Mouse (Mus musculus) heart, postnatal 14 days (tissue): ENCODE measurements around the gene Nt5e. TPM values are rescaled to one million over a fixed set of nuclear protein-coding genes. Genes with fewer than 3 reads are reported as not detected.
"Not testable (repeated sequence)": the region's sequence is repeated elsewhere in the genome, so short reads cannot be mapped to it uniquely, and the experiment has no call there.

Source experiments
- DNase-seq, 2 experiments: peaks; one replicate each; pipeline ENCODE4 v3.0.0; 2021 to 2022
- intact Hi-C: fragments of 180-260 bp; cut with DNase I; formaldehyde crosslinking; loops from one replicate; pipeline ENCODE4 v1.15.1; 2025
- long read RNA-seq, 2 experiments: library from polyadenylated mRNA; stranded (forward); transcript quantifications; one replicate each; pipeline ENCODE4 v2.0.0; 2021
- total RNA-seq, 2 experiments: library from RNA; stranded (reverse); gene quantifications; 2 replicates each; pipeline ENCODE4 v1.2.3; 2021

The Nt5e gene
- total RNA-seq = 10 to 100 TPM; 15.1 to 15.5 TPM
- long read RNA-seq, experiment 1, transcript Nt5e-201 (9 exons, 3,995 nt) = major isoform, 14 of 16 reads
- long read RNA-seq, experiment 1, partial matches to known transcripts = 2 of 16 reads
- long read RNA-seq, experiment 1, other reads (novel, unspliced or antisense) = 0 of 16 reads
- long read RNA-seq, experiment 2, transcript Nt5e-201 (9 exons, 3,995 nt) = major isoform, 14 of 17 reads
- long read RNA-seq, experiment 2, partial matches to known transcripts = 0 of 17 reads
- long read RNA-seq, experiment 2, other reads (novel, unspliced or antisense) = 3 of 17 reads

DNA sequence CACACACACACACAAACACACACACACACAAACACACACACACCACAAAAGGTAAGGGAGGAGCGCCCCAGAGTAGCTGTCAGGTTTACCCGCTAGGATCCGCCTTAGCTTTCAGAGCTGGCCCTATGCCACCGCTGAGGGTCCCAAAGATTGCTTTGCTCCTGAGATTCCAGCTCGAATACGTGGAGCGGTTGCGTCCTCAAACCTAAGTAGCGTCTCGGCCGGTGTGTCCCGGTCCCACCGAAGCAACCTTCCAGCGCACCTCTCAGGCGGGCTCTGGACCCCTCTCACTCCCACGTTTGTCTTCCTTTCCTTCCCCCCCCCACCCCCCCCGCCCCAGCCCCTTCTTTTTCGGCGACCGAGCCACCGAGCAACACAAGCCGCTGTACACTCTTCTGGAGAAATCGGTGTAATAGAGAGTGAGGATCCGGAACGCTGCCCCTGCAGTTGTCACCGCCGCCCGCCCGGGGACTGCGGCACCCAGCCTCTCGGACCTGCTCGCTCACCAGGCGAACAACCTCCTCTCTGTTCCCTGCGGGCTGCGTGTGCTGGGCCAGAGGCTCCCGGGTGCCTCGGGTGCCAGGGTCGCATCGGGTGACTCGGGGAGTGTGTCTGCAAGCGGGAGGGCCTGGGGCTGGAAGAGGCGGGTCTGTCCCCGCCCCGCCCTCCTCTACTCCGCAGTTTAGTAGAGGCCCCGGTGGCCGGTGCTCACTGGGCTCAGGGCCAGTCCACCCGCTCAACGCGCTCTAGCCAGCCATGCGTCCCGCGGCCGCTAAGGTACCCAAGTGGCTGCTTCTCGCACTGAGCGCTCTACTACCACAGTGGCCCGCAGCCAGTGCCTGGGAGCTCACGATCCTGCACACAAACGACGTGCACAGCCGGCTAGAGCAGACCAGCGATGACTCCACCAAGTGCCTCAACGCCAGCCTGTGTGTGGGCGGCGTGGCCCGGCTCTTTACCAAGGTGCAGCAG lies at the start of gene Nt5e:
TSS of gene Nt5e (plus strand) at position 268 of the 972 bp plus-strand sequence.
- intact Hi-C loops = loop anchor here (5.0 to 10.0 kb wide), 2 partner anchors 35 to 52 kb away; no protein-coding TSS in a partner anchor
- peak; percentile 82 to 84 for DNase-seq

DNA sequence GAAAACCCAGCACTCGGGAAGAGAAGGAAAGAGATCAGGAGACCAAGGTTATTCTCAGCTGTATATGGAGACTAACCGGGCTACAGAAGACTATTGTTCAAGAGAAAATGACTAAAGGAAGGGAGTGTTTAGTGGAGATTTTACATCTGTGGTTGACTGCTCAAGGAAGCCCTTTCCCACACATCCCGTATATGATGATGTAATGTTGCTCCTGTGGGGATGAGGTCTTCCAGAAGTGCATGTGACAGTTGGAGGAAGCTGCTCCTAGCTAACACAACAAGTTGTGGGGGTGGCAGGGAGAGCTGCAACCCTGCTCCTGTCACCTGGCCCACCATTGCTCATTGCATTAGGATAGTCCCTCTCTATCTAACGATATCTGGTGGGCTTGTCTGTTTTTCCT lies 49.4 kb upstream of the Nt5e start:
- no peak for DNase-seq
- intact Hi-C loops = loop anchor here (10.0 kb wide), 1 partner anchor 47 kb away; the partner anchor contains the start of gene Nt5e

DNA sequence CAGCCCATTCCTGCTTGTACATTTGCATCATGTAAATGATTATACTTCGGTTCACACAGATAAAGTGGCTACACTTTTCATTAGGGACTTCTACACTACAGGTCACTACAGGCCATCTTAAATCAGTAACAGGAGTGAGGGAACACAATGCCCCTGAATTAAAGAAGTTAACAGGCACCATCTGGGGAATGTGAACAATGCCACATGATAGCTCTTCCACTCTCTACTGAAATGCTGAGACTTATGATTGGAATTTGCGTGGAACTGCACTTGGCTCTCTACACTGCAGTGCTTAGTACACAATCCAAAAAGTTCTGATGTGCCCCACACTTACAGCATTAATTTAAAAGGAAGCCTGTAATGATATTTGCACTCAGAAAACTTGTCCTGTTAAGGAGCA lies 47.3 kb upstream of the Nt5e start:
- no peak for DNase-seq
- intact Hi-C loops = loop anchor here (10.0 kb wide), 1 partner anchor 45 kb away; the partner anchor contains the start of gene Nt5e

DNA sequence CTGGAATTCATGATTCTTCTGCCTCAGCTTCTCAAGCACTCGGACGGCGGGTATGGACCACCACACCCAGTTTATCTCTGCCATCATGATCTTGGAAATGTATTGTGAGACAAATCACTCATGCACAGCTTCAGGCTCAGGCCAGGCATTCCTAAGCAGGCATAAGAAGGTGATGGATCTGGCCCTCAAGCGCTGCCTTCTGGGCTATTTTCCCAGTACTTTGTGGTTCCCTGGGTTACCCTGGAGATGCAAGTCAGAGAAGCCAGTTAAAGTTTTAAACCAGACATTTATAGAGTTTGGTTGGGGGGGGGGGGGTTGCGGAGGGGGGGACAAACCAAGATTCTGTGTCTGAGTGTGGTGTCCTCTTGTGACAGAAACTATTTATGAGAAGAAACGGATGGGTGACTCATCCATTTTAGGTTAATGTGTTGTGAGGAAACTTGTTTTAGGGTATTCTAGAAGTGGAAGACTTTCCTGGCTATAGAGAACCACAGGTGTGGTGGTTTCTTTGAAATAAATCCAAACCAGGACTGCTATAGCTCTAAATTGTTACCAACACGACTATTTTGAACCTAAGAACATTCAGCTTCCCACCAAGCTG lies 37.3 kb upstream of the Nt5e start:
- no peak for DNase-seq
- intact Hi-C loops = no loop called here

DNA sequence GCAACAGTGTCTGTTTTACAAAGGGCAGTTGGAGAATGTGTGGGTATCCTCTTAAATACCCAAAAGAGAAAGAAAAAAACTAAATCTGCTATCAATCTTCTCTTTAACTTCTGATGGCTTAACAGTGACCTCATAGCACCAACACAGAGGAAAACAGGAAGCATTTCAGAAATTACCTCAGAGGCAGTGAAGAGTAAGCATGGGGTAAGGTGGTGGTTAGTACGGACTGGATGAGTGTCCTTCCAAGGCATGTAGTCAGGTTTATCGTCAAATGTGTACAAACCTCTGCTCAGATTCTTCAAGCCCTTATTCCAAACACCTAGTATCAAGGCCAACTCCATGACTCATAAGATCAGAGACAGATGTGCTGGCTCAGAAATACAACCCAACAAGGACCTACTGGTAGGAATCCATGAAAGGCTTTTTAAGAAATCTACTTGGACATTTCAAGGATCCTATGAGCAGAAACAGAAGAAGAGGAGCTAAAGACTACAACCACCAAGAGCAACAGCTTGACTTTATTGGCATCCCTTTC lies 34.1 kb upstream of the Nt5e start:
- intact Hi-C loops = no loop called here
- no peak for DNase-seq

DNA sequence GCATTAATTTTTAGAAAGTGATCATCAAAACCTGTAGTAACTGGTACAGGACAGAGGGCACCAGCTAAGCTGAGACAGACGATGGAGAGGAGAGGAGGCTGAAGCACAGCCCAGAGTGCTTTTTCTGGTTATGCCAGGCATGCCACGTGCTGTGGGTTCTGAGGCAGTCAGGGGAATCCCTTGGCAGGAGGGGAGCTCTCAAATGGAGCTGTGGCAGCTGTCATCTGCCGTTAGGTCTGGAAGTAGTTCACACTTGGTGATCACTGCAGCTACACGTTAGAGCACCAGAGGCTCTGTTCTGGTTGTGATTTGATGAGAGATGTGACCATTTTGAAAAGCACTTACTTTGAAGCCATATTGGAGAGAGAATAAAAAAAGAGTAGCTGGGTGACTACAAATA lies 31.2 kb upstream of the Nt5e start:
- DNase-seq = peak; percentile 12 to 36
- intact Hi-C loops = no loop called here

DNA sequence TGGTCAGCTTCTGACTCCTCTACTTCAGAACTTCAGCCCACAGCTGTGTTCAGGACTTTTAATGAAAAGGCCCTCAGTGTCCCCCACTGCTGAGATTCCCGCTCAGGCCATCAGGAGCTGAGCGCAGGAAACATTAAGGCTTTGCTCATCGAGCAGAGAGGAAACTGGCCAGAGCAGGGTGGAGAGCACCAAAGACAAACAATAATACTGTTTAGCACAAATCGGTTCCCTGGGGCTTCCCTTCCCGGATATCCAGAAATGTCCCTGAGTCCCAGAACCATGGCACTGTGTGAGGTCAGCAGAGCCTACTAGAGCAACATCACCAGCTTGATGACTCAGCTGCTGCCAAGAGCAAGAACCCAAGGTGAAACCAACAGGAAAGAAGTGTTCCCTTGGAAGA lies 30.7 kb upstream of the Nt5e start:
- peak; percentile 9 to 18 for DNase-seq
- intact Hi-C loops = no loop called here

DNA sequence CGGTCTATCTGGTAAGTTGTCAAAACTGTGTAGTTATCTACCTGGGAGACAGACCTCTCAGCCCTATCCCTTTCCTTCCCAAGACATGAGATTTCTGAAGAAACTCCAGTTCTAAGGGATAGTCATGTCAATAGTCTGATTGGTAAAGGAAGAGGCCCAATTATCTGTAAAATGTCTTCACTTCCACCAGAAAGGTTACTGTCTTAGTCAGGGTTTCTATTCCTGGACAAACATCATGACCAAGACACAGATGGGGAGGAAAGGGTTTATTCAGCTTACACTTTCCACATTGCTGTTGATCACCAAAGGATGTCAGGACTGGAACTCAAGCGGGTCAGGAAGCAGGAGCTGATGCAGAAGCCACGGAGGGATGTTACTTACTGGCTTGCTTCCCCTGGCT lies 29.8 kb upstream of the Nt5e start:
- intact Hi-C loops = not testable (repeated sequence)

DNA sequence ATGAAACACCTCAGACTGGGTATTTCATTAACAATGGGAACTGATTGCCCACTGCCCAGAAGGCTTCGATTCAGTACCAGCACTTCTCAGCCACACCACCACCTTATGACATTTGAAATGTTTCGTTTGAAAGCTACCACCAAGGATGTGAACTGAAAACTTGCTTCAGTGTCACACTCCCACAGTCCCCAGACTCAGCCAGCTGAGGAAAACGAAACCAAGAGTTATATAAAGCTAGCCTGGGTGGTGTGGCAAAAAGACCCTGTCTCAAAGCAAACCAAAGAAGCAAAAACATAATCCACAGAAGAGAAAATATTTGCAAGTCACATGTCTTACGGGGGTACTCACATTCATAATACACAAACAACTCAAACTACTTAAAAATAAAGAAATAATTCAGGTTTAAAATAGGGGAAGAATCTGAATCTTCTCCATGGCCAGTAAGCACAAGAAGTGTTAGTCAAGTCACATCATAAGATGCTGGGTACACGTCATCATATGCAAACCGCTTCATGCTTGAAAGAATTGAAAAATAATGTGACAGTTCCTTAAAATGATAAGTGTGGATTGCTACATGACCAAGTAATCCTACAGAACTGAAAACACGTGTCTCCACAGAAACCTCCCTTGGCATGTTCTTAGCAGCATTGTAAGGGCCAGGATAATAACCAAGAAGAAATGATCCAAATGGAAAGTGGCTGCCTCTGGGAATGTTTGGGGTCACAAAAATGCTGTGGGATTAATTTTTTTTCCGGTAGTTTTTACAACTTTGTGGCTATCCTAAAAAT lies 28.9 kb upstream of the Nt5e start:
- intact Hi-C loops = no loop called here

More for the DNA sequence above, 29.8 kb upstream of the Nt5e start:
- not testable (repeated sequence) for DNase-seq

DNA sequence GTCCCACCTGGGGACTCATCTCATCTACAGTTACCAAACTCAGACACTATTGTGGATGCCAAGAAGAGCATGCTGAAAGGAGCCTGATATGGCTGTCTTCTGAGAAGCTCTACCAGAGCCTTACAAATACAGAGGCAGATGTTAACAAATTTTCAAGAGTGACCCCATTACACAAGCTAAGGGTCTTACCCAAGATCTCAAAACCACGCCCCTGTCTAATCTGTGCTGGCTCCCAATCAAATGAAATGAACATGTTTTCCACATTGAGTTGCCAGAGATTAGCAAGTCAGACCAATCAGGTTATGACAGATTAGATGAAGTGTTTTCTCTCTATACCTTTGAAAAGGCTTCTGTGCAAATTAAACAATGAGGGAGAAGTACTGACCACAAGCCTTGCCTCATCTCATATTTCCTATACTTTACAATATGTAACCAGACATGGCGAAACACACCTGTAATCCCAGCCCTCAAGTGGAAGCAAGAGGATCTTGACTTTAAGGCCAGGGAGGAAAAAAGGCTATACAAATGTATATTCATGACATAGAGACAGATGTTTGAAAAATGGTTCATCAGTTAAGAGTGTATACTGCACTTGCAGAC lies 19.9 kb upstream of the Nt5e start:
- no peak for DNase-seq
- intact Hi-C loops = no loop called here

More for the DNA sequence above, 28.9 kb upstream of the Nt5e start:
- DNase-seq = no peak

DNA sequence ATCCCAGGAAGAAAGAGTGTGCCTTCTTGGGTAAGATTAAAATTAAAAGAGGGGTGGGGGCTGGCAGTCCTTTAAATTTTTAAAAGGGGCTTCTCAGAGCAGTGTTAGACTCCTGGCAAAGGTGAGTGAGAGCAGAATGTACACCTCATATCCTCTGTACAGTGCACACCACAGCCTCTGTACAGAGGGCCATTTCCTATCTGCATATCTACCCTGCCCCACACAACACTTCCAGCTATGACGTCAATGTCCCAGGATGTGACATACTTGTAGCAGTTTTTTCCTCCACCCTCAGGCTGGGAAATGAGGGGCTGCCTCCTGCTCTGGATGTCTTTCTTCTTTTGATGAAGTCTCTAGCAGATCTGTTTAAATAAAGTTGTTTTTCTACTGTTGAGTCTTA lies 17.9 kb upstream of the Nt5e start:
- intact Hi-C loops = no loop called here
- no peak for DNase-seq

DNA sequence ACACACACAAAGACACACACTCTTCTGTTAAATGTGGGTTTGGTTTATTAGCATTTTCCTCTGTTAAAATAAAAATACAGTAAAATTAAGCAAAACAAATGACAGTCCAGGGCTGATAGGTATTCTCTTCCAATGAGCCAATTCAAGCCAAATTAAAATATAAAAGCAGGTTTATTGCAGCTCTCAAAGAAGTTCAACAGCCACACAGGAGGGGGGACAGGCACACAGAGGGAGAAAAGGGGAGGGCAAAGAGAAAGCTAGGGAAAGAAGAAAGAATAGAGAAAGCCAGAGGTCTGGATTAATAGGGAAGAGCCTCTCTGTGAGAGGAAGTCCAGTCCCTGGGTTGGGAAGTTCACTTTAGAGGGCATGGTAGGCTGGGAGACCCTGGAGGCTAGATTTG lies 7.8 kb upstream of the Nt5e start:
- DNase-seq = no peak
- intact Hi-C loops = no loop called here

DNA sequence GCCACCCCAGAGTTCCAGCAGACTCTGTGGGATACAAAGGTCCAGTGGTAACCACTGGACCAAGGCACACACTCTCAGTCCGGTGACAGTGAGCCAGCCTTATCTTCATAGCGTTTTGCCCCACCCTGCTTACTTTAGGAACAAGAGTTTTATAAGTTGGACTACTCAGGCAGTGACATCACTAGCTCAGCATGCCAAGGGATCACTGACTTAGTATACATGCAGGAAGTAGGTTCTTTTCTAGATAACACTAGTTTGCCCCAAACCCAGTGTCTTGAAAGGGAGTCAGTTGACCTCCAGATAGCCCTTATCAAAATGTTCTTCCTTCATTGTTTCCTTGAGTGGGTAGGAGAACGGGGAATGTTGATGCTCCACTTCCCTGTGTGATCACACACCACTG lies 2.4 kb upstream of the Nt5e start:
- DNase-seq = no peak
- intact Hi-C loops = loop anchor here (5.0 to 10.0 kb wide), 2 partner anchors 38 to 50 kb away; no protein-coding TSS in a partner anchor

DNA sequence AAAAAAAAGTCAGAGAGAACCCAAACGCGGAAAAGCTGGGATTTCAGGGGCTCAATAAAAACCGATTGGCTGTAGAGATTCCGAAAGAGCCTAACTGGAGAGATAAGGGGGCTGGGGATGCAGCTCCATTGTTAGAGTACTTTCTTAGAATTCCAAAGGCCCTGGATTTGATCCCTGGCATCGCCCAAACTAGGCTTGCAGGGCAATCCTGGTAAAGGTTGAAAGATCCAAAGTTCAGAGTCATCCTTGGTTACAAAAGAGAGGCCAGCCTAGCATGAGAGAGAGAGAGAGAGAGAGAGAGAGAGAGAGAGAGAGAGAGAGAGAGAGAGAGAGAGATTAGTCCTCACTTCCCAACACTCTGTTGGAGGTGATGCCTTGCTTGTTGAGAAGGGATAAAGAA lies 1.7 kb downstream of the Nt5e start:
- intact Hi-C loops = loop anchor here (5.0 to 10.0 kb wide), 2 partner anchors 34 to 54 kb away; no protein-coding TSS in a partner anchor

DNA sequence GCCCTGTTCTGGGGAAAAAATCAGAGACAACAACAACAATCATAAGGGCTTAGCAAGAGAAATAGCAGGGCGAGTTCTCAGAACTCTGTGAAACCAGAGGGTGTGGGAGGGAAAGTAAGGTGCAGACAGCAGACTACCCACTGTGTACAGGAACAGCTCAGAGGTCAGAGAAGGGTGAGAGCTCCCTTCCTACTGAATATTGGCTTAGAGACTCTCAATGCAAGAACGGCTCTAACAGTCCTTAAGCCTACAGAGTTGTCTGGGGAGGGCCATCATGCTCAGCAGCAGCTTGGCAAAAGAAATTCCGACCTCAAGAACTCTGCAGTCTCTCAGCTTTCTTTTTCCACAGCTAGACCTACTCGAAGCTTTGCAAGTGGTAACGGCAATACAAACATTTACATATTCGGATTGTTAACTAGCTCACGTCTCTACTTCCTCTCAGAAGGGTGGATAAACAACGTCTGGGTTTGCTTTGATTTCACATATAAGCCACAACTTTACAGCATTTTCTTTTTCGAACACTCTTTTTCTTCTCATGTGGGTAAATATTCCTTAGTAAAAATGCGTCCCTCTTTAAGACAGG lies 2.3 kb downstream of the Nt5e start:
- intact Hi-C loops = loop anchor here (5.0 to 10.0 kb wide), 2 partner anchors 33 to 54 kb away; no protein-coding TSS in a partner anchor
- DNase-seq = no peak

More for the DNA sequence above, 1.7 kb downstream of the Nt5e start:
- no peak for DNase-seq

DNA sequence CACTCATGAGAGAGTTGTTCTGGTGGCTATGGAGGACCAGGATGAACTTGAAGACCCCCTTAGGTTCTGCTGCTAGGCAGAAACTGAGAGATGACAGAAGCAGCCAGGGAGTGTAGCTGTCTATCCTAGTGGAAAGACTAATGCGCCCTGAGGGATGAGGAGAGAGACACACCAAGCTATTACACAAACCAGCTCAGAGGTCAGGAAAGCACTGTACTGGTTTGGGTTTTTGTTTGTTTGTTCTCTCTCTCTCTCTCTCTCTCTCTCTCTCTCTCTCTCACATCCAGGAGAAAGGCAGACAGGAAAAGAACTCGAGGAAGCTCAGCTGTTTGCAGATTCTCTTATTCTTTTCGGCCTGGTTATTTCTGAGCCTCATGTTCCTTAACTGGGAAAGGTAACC lies 3.3 kb downstream of the Nt5e start:
- no peak for DNase-seq

DNA sequence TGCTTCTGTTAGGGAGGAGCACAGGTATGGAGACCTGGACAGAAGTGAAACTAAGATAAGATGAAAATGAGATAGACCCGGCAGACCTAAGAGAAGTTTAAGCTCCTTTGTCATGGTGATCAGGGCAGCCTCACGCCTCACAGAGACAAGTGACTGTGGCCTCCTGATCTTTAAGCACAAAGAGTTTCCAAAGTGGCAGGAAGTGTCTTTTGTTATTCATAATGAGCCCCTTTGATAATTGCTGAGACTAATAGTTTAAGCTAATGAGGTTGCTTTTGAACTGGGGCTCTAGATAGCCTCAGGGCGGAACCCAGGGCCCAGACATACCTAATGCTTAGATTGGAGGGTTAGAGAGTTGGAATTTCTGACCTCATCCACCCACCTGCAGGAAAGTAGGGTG lies 5.5 kb downstream of the Nt5e start:
- intact Hi-C loops = no loop called here
- DNase-seq = no peak

More for the DNA sequence above, 3.3 kb downstream of the Nt5e start:
- intact Hi-C loops = no loop called here

DNA sequence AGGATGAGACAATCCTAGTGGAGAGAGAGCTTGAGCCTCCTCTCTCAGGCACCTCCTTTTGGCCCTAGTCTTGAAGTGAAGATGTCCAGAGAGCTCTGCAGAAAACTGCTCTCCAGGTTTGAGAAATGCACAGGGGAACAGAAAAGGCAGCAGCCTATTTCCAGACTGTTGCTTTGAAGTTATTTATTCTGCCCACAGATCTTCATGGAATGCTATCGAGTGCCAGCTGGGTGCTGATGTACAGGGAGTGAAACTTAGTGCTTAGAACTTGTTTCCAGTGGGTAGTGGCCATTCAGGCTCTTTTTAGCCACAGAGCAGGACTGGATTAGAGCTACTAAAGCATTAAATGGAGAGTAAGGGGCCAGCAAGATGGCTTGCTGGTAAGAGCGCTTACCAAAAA lies 8.8 kb downstream of the Nt5e start:
- intact Hi-C loops = no loop called here
- no peak for DNase-seq

DNA sequence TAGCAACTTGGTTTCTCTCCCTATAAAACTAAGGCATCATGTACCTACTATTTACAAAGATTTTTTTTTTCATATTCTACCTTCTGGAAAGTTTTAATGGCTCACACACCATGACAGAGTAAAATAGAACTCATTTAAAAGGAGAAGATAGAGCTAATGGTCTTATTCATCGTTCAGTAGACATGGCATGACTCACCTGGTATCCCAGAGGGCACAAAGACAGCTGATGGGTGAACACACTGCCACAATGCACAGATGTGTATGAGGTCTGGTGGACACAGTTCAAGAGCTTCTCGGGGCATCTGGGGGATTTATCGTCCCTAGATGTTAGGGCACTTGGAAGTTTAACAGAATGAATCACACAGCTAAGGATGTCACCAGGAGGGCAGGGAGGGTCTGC lies 13.8 kb downstream of the Nt5e start:
- intact Hi-C loops = no loop called here
- DNase-seq = no peak
